Mouse (Mus musculus) stomach, embryonic 15.5 days (tissue): ENCODE results near the gene Mafg. TPM values are rescaled to one million over a fixed set of nuclear protein-coding genes. Genes with fewer than 3 reads are reported as not detected.

Experiments
- ATAC-seq: fragments of 200-750 bp; cut with Nextera tagmentation; 2 replicates; pipeline ENCODE4 v1.8.0; 2017; ENCODE audit warnings: low read depth, moderate number of reproducible peaks, moderate TSS enrichment; ENCODE audit not compliant: insufficient read depth, low FRiP score
- H3K27ac ChIP-seq: fragments of 300-500 bp; sonication (generic); 2 replicates; pipeline ENCODE4 v1.5.1; 2015; ENCODE audit warnings: mild to moderate bottlenecking, inconsistent platforms
- H3K27me3 ChIP-seq: fragments of 300-500 bp; sonication (generic); replicated peaks from 2 replicates; pipeline ENCODE4 v1.6.1; 2015; ENCODE audit warnings: inconsistent platforms
- H3K36me3 ChIP-seq: fragments of 300-500 bp; sonication (generic); 2 replicates; pipeline ENCODE4 v1.6.1; 2015; ENCODE audit warnings: inconsistent platforms
- H3K4me1 ChIP-seq: fragments of 300-500 bp; sonication (generic); 2 replicates; pipeline ENCODE4 v1.6.1; 2015; ENCODE audit warnings: inconsistent platforms
- H3K4me2 ChIP-seq: fragments of 300-500 bp; sonication (generic); 2 replicates; pipeline ENCODE4 v1.6.1; 2015; ENCODE audit warnings: mild to moderate bottlenecking, inconsistent platforms
- H3K4me3 ChIP-seq: fragments of 300-500 bp; sonication (generic); replicated peaks from 2 replicates; pipeline ENCODE4 v1.5.1; 2015; ENCODE audit warnings: inconsistent platforms
- H3K9ac ChIP-seq: fragments of 300-500 bp; sonication (generic); 2 replicates; pipeline ENCODE4 v1.6.1; 2015; ENCODE audit warnings: inconsistent platforms
- H3K9me3 ChIP-seq: fragments of 300-500 bp; sonication (generic); 2 replicates; pipeline ENCODE4 v1.6.1; 2016; ENCODE audit warnings: inconsistent platforms
- WGBS: fragments of 180-500 bp; shearing (Covaris S2); methylation state at CpG from one replicate; pipeline ENCODE4 v1.1.7; 2015; 5-methylcytosine and 5-hydroxymethylcytosine counted together
- polyA plus RNA-seq: library from polyadenylated mRNA; unstranded; fragments of >200 nt; fragmentation: Nextera tagmentation; extraction: Ambion mirVana; gene quantifications from 2 replicates; pipeline ENCODE4 v1.2.1, GENCODE M21; 2015

Mafg gene
- polyA plus RNA-seq, 1 experiment from 2014 or later = 31.9 TPM

DNA sequence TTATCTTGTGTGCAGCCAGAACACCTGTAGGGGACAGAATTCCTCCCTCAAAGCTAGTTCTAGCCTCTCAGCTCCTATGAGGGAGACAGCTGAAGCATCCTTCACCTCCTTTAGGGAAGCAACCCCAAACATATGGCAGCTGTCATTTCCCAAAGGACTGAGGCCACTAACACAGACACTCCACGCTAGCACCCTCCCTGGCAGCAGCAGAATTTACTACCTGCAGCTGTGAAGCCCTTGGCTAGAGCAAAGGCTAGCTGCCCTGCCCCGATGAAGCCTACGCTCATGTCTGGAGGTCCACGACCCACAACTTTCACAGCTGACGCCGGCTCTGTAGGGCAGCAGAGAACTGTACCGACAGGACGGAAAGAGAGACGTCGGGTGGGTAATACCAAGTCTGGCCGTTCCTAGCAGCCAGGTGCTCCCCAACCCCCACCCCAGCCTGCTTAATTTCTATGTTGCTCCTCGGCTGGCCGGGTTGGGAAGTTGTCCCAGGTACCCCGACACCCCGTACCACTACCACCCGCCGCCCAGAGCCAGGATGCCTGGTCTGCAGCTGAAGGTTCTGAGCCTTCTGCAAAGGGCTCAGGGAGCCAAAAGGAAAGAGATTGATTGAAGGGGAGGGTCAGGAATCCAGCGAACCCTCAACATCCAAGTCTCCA lies 9.7 kb upstream of the Mafg start:
- WGBS = under 1% methylated on average over 18 of the region's 18 CpGs
- Histone ChIP-seq H3K9me3 (no peaks in the 10 kb centered on the region), H3K9ac (peak overlapping the region; percentile 35; the same call in 1 of the 2 replicates), H3K27me3 (no peaks in the 10 kb centered on the region), H3K4me3 (peak overlapping the region; percentile 53), H3K27ac (peak overlapping the region; percentile 27; the same call in 1 of the 2 replicates), H3K4me1 (peaks cover 11% of the 10 kb centered on the region; the same call in 1 of the 2 replicates), H3K36me3 (no peaks in the 10 kb centered on the region), H3K4me2 (peak overlapping the region; percentile 88)
- ATAC-seq = peak; percentile 34; the same call in 1 of the 2 replicates

DNA sequence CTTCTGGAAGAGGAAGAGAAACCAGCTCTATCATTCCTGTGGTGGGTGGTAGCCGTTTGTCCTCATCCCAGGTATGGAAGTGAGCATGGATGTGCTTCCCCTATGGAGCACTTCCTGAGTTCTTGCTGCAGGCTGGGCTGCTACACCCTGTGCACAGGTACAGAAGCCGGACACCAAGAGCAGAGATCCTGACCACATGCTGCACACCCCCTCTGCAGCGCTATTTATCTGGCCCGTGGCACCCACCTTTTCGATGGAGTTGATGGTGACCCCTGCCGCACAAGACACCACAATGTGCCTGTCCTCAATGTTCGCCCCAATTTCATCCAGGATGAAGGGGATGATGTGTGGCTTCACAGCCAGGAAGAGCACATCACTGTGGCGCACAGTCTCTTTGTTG lies 8.5 kb upstream of the Mafg start:
- no peak overlapping the region for H3K4me3 ChIP-seq
- no peak overlapping the region for H3K27ac ChIP-seq
- no peak overlapping the region for H3K4me2 ChIP-seq
- no peaks in the 10 kb centered on the region for H3K36me3 ChIP-seq
- ATAC-seq = no peak
- H3K4me1 ChIP-seq = 0 out of 2 replicates have a peak, but pooled peaks cover 9% of the 10 kb centered on the region
- H3K27me3 ChIP-seq = no peaks in the 10 kb centered on the region
- H3K9me3 ChIP-seq = no peaks in the 10 kb centered on the region
- no peak overlapping the region for H3K9ac ChIP-seq
- WGBS = 83% methylated on average over 8 of the region's 8 CpGs

DNA sequence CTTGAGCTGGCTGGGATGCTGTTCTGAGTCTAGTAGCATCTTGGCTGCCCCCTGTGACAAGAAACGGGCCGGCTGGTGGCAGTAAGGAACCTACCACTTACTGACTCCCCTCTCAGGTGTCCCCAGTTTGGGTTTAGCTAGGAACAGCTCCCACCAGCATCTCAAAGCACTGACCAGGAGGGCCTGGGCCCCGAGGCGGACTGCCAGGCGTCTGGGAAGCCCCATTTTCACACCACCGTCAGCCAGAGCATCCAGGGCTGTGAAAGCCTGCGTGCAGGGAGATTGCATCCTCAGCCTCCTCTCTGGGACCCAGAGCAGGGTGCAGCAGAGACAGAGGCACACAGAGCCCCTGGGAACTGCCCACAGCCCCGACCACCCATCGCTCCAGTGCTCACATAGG lies 7.9 kb upstream of the Mafg start:
- Histone ChIP-seq H3K27me3 (no peaks in the 10 kb centered on the region), H3K9me3 (no peaks in the 10 kb centered on the region), H3K4me2 (no peak overlapping the region), H3K36me3 (no peaks in the 10 kb centered on the region), H3K27ac (no peak overlapping the region), H3K4me3 (no peak overlapping the region), H3K4me1 (0 out of 2 replicates have a peak, but pooled peaks cover 9% of the 10 kb centered on the region), H3K9ac (no peak overlapping the region)
- no peak for ATAC-seq
- 62% methylated on average over 9 of the region's 9 CpGs for WGBS

DNA sequence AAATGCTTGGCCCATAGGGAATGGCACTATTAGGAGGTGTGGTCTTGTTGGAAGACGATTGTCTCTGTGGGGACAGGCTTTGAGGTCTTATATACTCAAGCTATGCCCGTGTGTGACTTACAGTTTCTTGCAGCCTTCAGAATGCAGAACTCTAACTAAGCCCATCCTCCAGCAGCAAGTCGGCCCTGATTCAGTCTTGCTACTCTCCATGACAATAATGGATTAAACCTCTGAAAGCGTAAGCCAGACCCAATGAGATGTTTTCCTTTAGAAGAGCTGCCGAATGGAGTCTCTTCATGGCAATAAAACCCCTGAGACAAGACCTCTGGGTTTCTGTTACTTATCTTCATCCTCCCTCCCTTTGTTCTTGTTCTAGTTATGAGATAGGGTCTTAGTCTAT lies 1.4 kb upstream of the Mafg start:
- Histone ChIP-seq H3K27me3 (no peaks in the 10 kb centered on the region), H3K27ac (no peak overlapping the region), H3K36me3 (no peaks in the 10 kb centered on the region), H3K9me3 (no peaks in the 10 kb centered on the region), H3K4me2 (no peak overlapping the region), H3K9ac (no peak overlapping the region), H3K4me3 (no peak overlapping the region), H3K4me1 (peaks cover 26% of the 10 kb centered on the region)
- no peak for ATAC-seq
- WGBS = 84% methylated on average over 5 of the region's 5 CpGs

DNA sequence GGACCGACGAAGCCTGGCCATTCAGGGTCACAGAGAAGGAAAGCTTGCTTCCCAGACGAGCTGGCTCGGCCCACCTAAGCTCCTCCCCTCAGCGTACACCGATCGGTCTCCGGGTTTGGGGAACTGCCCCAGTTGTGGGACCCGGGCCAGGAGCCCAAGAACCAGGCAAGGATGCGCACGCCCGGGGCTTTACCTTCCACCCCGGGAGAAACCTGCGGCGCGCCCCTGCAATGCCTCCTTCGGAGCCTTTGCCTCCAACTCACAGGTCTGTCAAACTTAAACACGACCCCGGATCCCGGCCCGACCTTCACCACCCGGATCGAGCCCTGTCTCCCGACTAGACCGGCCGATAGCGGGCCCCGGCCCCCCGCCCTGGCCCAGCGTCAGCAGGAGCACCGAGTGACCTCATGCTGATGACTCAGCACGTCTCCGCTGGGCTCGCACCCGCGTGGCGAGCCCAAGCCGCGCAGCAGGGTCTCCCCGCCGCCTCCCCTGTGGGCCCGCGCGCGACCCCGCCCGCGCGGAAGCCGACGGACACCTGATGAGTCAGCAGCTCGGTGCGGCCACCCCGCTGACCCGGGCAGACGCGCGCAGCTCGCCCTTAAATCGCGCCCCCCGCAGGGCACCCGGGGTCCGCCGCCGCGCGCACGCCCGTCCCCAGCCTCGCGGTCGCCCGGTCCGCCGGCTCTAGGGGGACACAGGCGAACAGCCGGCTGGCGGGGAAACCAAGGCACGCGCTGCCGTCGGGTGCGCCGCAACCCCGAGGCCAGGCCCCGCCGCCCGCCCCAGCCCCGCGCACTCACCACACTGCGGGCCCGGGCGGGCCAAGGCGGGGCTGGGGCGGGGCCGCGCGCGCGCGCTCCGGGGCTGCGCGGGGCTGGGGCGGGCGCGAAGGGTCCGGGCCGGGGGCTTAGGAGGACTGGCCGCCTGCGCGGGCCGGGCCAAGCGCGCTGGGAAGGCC lies 561 bp downstream of the Mafg start:
- ATAC-seq = peak; percentile 67
- Histone ChIP-seq H3K27me3 (no peaks in the 10 kb centered on the region), H3K27ac (peak overlapping the region; percentile 95), H3K4me1 (peaks cover 31% of the 10 kb centered on the region), H3K4me2 (peak overlapping the region; percentile 86), H3K9me3 (no peaks in the 10 kb centered on the region), H3K9ac (peak overlapping the region; percentile 94), H3K4me3 (peak overlapping the region; percentile 94), H3K36me3 (peaks cover 7% of the 10 kb centered on the region)
- under 1% methylated on average over 114 of the region's 116 CpGs for whole genome bisulfite sequencing

DNA sequence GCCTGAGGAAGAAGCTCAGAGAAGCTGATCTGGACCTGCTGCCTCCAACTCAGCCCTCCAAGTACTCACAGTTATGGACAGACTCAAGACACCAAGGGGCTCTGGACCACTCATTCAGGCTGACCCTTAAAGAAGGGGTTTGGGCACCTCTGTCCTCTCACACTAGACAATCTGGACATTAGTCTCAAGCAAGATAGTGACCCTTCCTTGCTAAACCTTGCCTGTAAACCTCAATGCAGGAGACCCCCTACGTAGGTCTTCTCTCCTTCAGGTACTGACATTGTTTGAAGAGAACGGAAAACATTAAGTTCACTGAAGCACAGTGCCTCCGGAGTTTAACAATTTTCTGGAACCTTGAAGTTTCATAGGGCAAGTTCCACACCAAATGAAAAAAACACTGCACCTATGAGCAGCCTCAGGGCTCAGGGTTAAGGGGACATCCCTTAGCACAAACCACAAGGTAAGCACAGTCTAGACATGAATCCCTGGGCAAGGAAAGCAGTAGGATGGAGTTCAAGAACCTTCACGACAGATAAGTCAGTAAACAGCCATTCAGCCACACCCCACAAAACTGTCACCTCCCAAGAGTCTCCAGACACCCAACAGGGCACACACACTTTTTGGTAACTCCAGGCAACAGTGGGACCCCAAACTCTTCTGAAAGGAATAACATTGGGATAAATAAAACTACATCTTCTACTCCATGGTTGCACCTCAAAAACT lies 1.5 kb downstream of the Mafg start:
- peak overlapping the region; percentile 94 for H3K4me3 ChIP-seq
- H3K4me1 ChIP-seq = peaks cover 32% of the 10 kb centered on the region
- peaks cover 13% of the 10 kb centered on the region for H3K36me3 ChIP-seq
- H3K9me3 ChIP-seq = no peaks in the 10 kb centered on the region
- WGBS = 38% methylated on average over 4 of the region's 4 CpGs
- H3K4me2 ChIP-seq = peak overlapping the region; percentile 86
- no peaks in the 10 kb centered on the region for H3K27me3 ChIP-seq
- peak overlapping the region; percentile 95 for H3K27ac ChIP-seq
- peak overlapping the region; percentile 94 for H3K9ac ChIP-seq
- ATAC-seq = no peak

DNA sequence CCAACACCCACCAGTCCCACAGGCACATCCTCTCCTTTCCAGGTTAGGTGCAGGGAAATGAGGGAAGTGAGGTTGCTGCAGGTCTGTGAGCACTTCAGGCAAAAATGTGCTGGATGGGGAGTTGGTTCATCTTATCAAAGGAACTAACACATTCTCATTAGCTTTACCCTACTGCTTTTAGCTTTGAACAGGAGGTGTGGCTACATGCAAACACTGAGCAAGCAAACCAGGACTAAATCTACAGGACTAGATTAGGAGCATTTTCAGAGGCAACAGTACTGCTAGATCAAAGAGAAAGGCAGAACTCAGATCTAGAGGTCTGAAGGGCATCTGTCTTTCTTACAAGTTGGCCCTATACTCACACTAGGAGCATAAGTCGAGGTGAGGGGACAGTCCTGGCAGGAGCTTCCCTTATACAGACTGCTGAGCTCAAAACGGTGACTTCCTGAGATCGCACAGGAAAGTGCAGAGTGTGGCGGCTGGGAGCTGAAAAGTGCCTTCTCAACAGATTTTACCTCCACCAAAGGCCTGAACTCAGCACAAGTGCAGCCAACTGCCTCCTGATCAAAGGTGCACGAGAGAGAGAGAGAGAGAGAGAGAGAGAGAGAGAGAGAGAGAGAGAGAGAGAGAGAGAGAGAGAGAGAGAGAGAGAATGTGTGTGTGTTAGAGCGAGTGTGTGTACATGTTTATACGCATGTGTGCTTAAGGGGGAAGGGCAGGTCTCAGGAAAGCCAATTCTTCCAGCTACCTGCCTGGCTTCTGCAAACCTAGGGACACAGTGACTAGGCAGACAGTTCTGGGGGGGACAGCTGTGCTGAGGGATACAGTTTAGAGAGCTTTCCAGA lies 2.3 kb downstream of the Mafg start:
- 0 out of 2 replicates have a peak overlapping the region, but pooled peaks have one; percentile 7 for H3K9ac ChIP-seq

DNA sequence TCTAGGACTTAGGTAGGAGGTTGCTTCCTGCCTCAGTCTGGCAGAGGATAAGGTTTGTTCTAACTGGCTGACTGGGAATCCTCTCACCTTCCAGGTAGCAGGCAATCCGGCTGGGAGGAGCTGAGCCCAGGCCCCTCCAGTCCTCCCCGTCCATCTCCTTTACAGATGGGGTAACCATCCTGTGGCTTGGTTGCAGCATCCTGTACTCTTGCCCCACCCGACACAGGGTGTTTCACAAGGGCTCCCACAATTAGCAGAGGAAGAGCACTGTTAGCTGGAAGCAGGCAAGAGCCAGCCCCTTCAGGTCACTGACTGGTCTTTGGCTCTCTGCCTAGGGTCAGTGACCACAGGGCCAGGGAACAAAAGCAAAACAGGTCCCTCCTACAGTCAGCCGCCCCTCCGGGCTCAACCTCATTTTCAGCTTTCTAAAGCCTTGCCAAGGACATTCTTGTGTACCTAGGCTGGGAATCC lies 3.0 kb downstream of the Mafg start:
- Histone ChIP-seq H3K27me3 (no peaks in the 10 kb centered on the region), H3K27ac (peak overlapping the region; percentile 95), H3K4me2 (peak overlapping the region; percentile 86), H3K9me3 (no peaks in the 10 kb centered on the region), H3K9ac (peak overlapping the region; percentile 7; the same call in 1 of the 2 replicates), H3K36me3 (peaks cover 13% of the 10 kb centered on the region), H3K4me1 (peaks cover 39% of the 10 kb centered on the region), H3K4me3 (peak overlapping the region; percentile 25)
- 49% methylated on average over 5 of the region's 5 CpGs for WGBS
- ATAC-seq = no peak

More for the DNA sequence above, 2.3 kb downstream of the Mafg start:
- no peak for ATAC-seq
- H3K27me3 ChIP-seq = no peaks in the 10 kb centered on the region
- H3K4me2 ChIP-seq = peak overlapping the region; percentile 86
- H3K9me3 ChIP-seq = no peaks in the 10 kb centered on the region
- H3K36me3 ChIP-seq = peaks cover 13% of the 10 kb centered on the region
- peaks cover 36% of the 10 kb centered on the region for H3K4me1 ChIP-seq
- 21% methylated on average over 7 of the region's 7 CpGs for WGBS
- H3K27ac ChIP-seq = peak overlapping the region; percentile 95
- H3K4me3 ChIP-seq = peak overlapping the region; percentile 94

DNA sequence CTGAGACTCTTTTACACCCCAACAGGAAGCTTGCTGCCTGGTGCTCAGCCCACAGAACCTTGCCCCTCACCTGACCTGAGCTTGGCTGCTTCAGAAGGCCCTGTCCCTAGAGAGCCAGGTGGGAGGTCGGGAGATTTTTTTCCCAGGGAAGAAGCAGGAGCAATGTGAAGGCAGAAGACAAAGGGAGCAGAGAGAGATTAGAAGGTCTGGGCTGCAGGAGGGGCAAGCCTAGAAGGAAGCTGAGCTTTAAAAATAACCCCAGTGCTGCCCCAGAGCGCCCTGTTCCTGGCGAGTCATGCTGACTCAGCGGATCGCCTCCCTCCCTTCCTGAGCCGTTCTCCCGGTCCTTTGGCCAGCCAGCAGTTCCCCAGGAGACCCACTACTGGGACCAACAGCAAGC lies 3.5 kb downstream of the Mafg start:
- H3K4me1 ChIP-seq = peaks cover 43% of the 10 kb centered on the region
- H3K4me3 ChIP-seq = peak overlapping the region; percentile 25
- ATAC-seq = peak; percentile 33; the same call in 1 of the 2 replicates
- H3K27me3 ChIP-seq = no peaks in the 10 kb centered on the region
- peak overlapping the region; percentile 7; the same call in 1 of the 2 replicates for H3K9ac ChIP-seq
- no peaks in the 10 kb centered on the region for H3K9me3 ChIP-seq
- H3K4me2 ChIP-seq = peak overlapping the region; percentile 86
- peak overlapping the region; percentile 95 for H3K27ac ChIP-seq
- WGBS = 47% methylated on average over 7 of the region's 7 CpGs
- H3K36me3 ChIP-seq = peaks cover 13% of the 10 kb centered on the region

DNA sequence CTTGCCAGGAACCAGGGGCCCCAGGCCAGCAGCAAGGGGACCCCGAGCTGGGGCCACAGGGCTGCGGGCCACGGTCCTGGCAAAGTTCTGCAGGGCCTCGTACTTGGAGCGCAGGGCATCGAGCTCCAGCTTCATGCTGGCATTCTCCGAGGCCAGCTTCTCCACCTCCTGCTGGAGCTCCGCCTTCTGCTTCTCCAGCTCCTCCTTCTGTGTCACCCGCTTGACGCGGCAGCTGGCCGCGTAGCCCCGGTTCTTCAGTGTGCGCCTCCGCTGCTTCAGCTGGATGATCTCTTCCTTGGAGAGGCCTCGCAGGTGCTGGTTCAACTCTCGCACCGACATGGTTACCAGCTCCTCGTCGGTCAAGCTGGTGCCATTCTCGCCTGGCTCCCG lies 4.1 kb downstream of the Mafg start:
- Histone ChIP-seq H3K4me2 (peak overlapping the region; percentile 86), H3K27ac (peak overlapping the region; percentile 95), H3K9ac (no peak overlapping the region), H3K4me3 (peak overlapping the region; percentile 25; the same call in 1 of the 2 replicates), H3K9me3 (no peaks in the 10 kb centered on the region), H3K27me3 (no peaks in the 10 kb centered on the region), H3K4me1 (peaks cover 43% of the 10 kb centered on the region), H3K36me3 (peaks cover 13% of the 10 kb centered on the region)
- no peak for ATAC-seq
- 64% methylated on average over 23 of the region's 23 CpGs for WGBS
